Mouse (Mus musculus): Measurements from ENCODE around the gene Slc5a5.

- TF ChIP-seq CTCF (IDR thresholded peaks at IDR 0.05; ENCODE audit: insufficient read depth, low read depth, low read length), result no peak
- TF ChIP-seq POLR2A (IDR thresholded peaks at IDR 0.05; ENCODE audit: insufficient read depth, low read depth, low read length), result no peak
These were observed 48.6 kb downstream of the Slc5a5 start for GRCm38 (mm10) chr8:70843941-70844340.

Measured in olfactory bulb, adult 2 months (tissue).